Mouse (Mus musculus) embryonic facial prominence, embryonic 11.5 days (tissue): ENCODE results near the gene Wfikkn2. TPM values are rescaled to one million over a fixed set of nuclear protein-coding genes. Genes with fewer than 3 reads are reported as not detected.
"Not testable (repeated sequence)": the region's sequence is repeated elsewhere in the genome, so short reads cannot be mapped to it uniquely, and the experiment has no call there.

ENCODE experiments used
- ATAC-seq: fragments of 200-750 bp; cut with Nextera tagmentation; replicated peaks from 2 replicates; pipeline ENCODE4 v1.8.0; 2017; ENCODE audit warnings: low read depth; ENCODE audit not compliant: insufficient number of reproducible peaks, low FRiP score, low TSS enrichment
- DNase-seq: peaks from one replicate; pipeline ENCODE4 v3.0.0-alpha.2; 2015; ENCODE audit warnings: low spot score
- H3K27ac ChIP-seq: fragments of 300-500 bp; sonication (generic); replicated peaks from 2 replicates; pipeline ENCODE4 v1.5.1; 2014; ENCODE audit warnings: mild to moderate bottlenecking, low read depth, low read length, control low read depth
- H3K27me3 ChIP-seq: fragments of 300-500 bp; sonication (generic); 2 replicates; pipeline ENCODE4 v1.6.1; 2014; ENCODE audit warnings: mild to moderate bottlenecking, low read length, moderate library complexity, mixed read lengths; ENCODE audit not compliant: control insufficient read depth, insufficient read depth
- H3K36me3 ChIP-seq: fragments of 300-500 bp; sonication (generic); replicated peaks from 2 replicates; pipeline ENCODE4 v1.6.1; 2014; ENCODE audit warnings: low read depth, mild to moderate bottlenecking, low read length, moderate library complexity, mixed read lengths; ENCODE audit not compliant: control insufficient read depth, insufficient read depth
- H3K4me1 ChIP-seq: fragments of 300-500 bp; sonication (generic); 2 replicates; pipeline ENCODE4 v1.6.1; 2014; ENCODE audit warnings: low read length, mixed read lengths; ENCODE audit not compliant: control insufficient read depth, insufficient read depth
- H3K4me2 ChIP-seq: fragments of 300-500 bp; sonication (generic); 2 replicates; pipeline ENCODE4 v1.6.1; 2014; ENCODE audit warnings: low read depth, mild to moderate bottlenecking, control low read depth, low read length, moderate library complexity
- H3K4me3 ChIP-seq: fragments of 300-500 bp; sonication (generic); 2 replicates; pipeline ENCODE4 v1.5.1; 2014; ENCODE audit warnings: low read depth, low read length, control low read depth
- H3K9ac ChIP-seq: fragments of 300-500 bp; sonication (generic); replicated peaks from 2 replicates; pipeline ENCODE4 v1.6.1; 2014; ENCODE audit warnings: mild to moderate bottlenecking, control low read depth, low read length
- H3K9me3 ChIP-seq: fragments of 300-500 bp; sonication (generic); replicated peaks from 2 replicates; pipeline ENCODE4 v1.6.1; 2016; ENCODE audit warnings: mild to moderate bottlenecking, low read length, inconsistent platforms, mixed read lengths; ENCODE audit not compliant: control insufficient read depth
- WGBS: fragments of 180-500 bp; shearing (Covaris S2); extraction: QIAGEN DNeasy Blood & Tissue Kit; methylation state at CpG from one replicate; pipeline ENCODE4 v1.1.7; 2014; 5-methylcytosine and 5-hydroxymethylcytosine counted together
- polyA plus RNA-seq: library from polyadenylated mRNA; unstranded; fragments of >200 nt; fragmentation: Nextera tagmentation; extraction: Ambion mirVana; gene quantifications from 2 replicates; pipeline ENCODE4 v1.2.1, GENCODE M21; 2014

Gene Wfikkn2
- polyA plus RNA-seq, 1 experiment from 2014 or later = 4.2 TPM

GRCm38 (mm10) chr11:94269906-94270305 lies 24.1 kb upstream of the Wfikkn2 start:
- ATAC-seq = no peak
- H3K4me1 ChIP-seq = no peaks in the 10 kb centered on the region
- H3K4me3 ChIP-seq = no peak overlapping the region
- H3K9ac ChIP-seq = no peak overlapping the region
- no peak for DNase-seq
- H3K27ac ChIP-seq = no peak overlapping the region
- 91% methylated on average over 7 of the region's 7 CpGs for WGBS
- no peaks in the 10 kb centered on the region for H3K27me3 ChIP-seq
- H3K4me2 ChIP-seq = no peak overlapping the region
- H3K9me3 ChIP-seq = no peaks in the 10 kb centered on the region
- no peaks in the 10 kb centered on the region for H3K36me3 ChIP-seq

- Histone ChIP-seq H3K9me3 (no peaks in the 10 kb centered on the region), H3K36me3 (no peaks in the 10 kb centered on the region), H3K9ac (no peak overlapping the region), H3K4me2 (no peak overlapping the region), H3K4me1 (no peaks in the 10 kb centered on the region), H3K4me3 (no peak overlapping the region), H3K27ac (no peak overlapping the region), H3K27me3 (no peaks in the 10 kb centered on the region)
- DNase-seq (peak; percentile 65), ATAC-seq (no peak)
These were observed 23.0 kb upstream of the Wfikkn2 start for GRCm38 (mm10) chr11:94268761-94269160.

GRCm38 (mm10) chr11:94266155-94266554 lies 20.4 kb upstream of the Wfikkn2 start:
- not testable (repeated sequence) for H3K4me2 ChIP-seq, H3K27ac ChIP-seq, H3K27me3 ChIP-seq, DNase-seq, H3K36me3 ChIP-seq, H3K4me3 ChIP-seq, H3K9me3 ChIP-seq, H3K9ac ChIP-seq, H3K4me1 ChIP-seq, ATAC-seq
- WGBS = 75% methylated on average over 3 of the region's 3 CpGs

DNA sequence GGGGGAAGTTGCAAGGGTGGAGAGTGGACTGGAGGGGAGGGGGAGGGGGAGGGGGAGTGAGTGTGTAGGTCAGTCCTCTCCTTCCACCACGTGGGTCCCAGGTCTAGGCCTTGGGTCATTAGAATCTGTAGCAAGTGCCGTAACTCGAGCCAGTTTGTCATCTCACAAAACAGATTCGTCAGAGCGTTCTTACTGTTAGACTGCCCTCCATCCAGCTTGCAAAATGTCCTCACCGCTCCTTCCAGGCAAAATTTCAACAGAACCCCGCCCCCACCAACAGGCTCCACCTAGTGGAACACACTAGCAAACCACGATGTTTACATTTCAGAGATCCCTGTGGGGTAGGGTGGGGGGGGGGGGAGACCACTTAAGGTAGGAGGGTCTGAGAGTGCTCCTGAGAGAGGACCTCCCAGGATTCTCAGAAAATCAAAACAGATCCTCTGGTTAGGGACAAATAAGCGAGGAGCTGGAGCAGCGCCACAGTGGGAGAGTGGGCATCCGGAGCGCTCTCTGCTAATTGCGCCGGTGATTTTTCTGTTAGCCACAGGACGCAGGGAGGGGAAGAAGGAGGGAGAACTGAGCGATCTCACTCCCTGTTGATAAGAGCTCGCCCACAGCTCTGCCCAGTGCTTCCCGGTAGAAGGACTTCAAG lies 19.5 kb upstream of the Wfikkn2 start:
- Histone ChIP-seq H3K27ac (no peak overlapping the region), H3K4me1 (no peaks in the 10 kb centered on the region), H3K27me3 (no peaks in the 10 kb centered on the region), H3K4me2 (peak overlapping the region; percentile 32), H3K4me3 (peak overlapping the region; percentile 22), H3K9ac (peak overlapping the region; percentile 39), H3K9me3 (no peaks in the 10 kb centered on the region), H3K36me3 (no peaks in the 10 kb centered on the region)
- ATAC-seq (peak; percentile 64), DNase-seq (peak; percentile 82)
- WGBS = under 1% methylated on average over 18 of the region's 18 CpGs

- Histone ChIP-seq H3K27ac (no peak overlapping the region), H3K9ac (no peak overlapping the region), H3K27me3 (no peaks in the 10 kb centered on the region), H3K4me3 (no peak overlapping the region), H3K9me3 (no peaks in the 10 kb centered on the region), H3K36me3 (no peaks in the 10 kb centered on the region), H3K4me2 (no peak overlapping the region), H3K4me1 (no peaks in the 10 kb centered on the region)
- DNase-seq = no peak
- WGBS = 73% methylated on average over 6 of the region's 6 CpGs
- no peak for ATAC-seq
These were observed 16.0 kb upstream of the Wfikkn2 start for GRCm38 (mm10) chr11:94261585-94262370.

DNA sequence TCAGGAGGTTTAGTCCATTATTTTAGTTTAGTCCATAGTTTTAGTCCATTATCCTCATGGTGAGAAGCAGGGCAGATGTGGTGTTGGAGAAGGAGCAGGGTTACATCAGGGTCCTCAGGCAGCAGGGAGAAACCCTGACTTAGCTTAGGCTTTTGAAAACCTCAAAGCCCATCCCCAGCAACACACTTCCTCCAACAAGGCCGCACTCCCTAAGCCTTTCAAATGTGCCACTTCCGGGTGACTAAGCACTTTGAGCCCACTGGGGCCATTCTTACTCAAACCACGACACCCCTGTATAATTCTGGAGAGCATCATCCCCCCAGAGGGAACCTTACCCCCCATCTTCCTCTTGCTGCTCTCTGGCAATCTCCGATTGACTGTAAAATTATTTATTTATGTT lies 14.0 kb upstream of the Wfikkn2 start:
- H3K27me3 ChIP-seq = no peaks in the 10 kb centered on the region
- H3K4me2 ChIP-seq = no peak overlapping the region
- no peaks in the 10 kb centered on the region for H3K9me3 ChIP-seq
- DNase-seq (no peak), ATAC-seq (no peak)
- WGBS = 74% methylated on average over 4 of the region's 4 CpGs
- H3K36me3 ChIP-seq = no peaks in the 10 kb centered on the region
- H3K9ac ChIP-seq = no peak overlapping the region
- no peak overlapping the region for H3K4me3 ChIP-seq
- H3K27ac ChIP-seq = no peak overlapping the region
- no peaks in the 10 kb centered on the region for H3K4me1 ChIP-seq

GRCm38 (mm10) chr11:94257987-94258386 lies 12.2 kb upstream of the Wfikkn2 start:
- H3K36me3 ChIP-seq = no peaks in the 10 kb centered on the region
- H3K4me1 ChIP-seq = no peaks in the 10 kb centered on the region
- H3K4me3 ChIP-seq = no peak overlapping the region
- no peak overlapping the region for H3K9ac ChIP-seq
- no peaks in the 10 kb centered on the region for H3K27me3 ChIP-seq
- DNase-seq (no peak), ATAC-seq (no peak)
- H3K4me2 ChIP-seq = no peak overlapping the region
- H3K27ac ChIP-seq = no peak overlapping the region
- 83% methylated on average over 14 of the region's 14 CpGs for WGBS
- H3K9me3 ChIP-seq = no peaks in the 10 kb centered on the region

GRCm38 (mm10) chr11:94255733-94256132 lies 9.9 kb upstream of the Wfikkn2 start:
- Histone ChIP-seq H3K4me1 (no peaks in the 10 kb centered on the region), H3K27ac (no peak overlapping the region), H3K9ac (no peak overlapping the region), H3K27me3 (no peaks in the 10 kb centered on the region), H3K4me2 (no peak overlapping the region), H3K9me3 (no peaks in the 10 kb centered on the region), H3K4me3 (no peak overlapping the region), H3K36me3 (no peaks in the 10 kb centered on the region)
- DNase-seq = no peak
- ATAC-seq = no peak
- 72% methylated on average over 5 of the region's 5 CpGs for WGBS
